Mouse (Mus musculus) lung, embryonic 16.5 days (tissue): ENCODE data around the gene Arrb2. TPM values are rescaled to one million over a fixed set of nuclear protein-coding genes. Genes with fewer than 3 reads are reported as not detected.
"Not testable (repeated sequence)": the region's sequence is repeated elsewhere in the genome, so short reads cannot be mapped to it uniquely, and the experiment has no call there.

ENCODE experiments used
- ATAC-seq: fragments of 200-750 bp; cut with Nextera tagmentation; 2 replicates; pipeline ENCODE4 v1.8.0; 2017; ENCODE audit warnings: low read depth, mild to moderate bottlenecking, moderate library complexity
- H3K27ac ChIP-seq: fragments of 300-500 bp; sonication (generic); 2 replicates; pipeline ENCODE4 v1.5.1; 2014; ENCODE audit warnings: mild to moderate bottlenecking, control low read depth, low read length
- H3K27me3 ChIP-seq: fragments of 300-500 bp; sonication (generic); 2 replicates; pipeline ENCODE4 v1.6.1; 2014; ENCODE audit warnings: low read depth, low read length, mixed read lengths; ENCODE audit not compliant: control insufficient read depth, insufficient read depth
- H3K36me3 ChIP-seq: fragments of 300-500 bp; sonication (generic); 2 replicates; pipeline ENCODE4 v1.6.1; 2014; ENCODE audit warnings: low read length; ENCODE audit not compliant: control insufficient read depth, insufficient read depth
- H3K4me1 ChIP-seq: fragments of 300-500 bp; sonication (generic); replicated peaks from 2 replicates; pipeline ENCODE4 v1.6.1; 2014; ENCODE audit warnings: low read length, mixed read lengths; ENCODE audit not compliant: control insufficient read depth, insufficient read depth
- H3K4me2 ChIP-seq: fragments of 300-500 bp; sonication (generic); 2 replicates; pipeline ENCODE4 v1.6.1; 2014; ENCODE audit warnings: low read depth, low read length, control low read depth
- H3K4me3 ChIP-seq: fragments of 300-500 bp; sonication (generic); 2 replicates; pipeline ENCODE4 v1.5.1; 2014; ENCODE audit warnings: mild to moderate bottlenecking, low read length, control low read depth
- H3K9ac ChIP-seq: fragments of 300-500 bp; sonication (generic); 2 replicates; pipeline ENCODE4 v1.6.1; 2014; ENCODE audit warnings: low read length, control low read depth
- H3K9me3 ChIP-seq: fragments of 300-500 bp; sonication (generic); 2 replicates; pipeline ENCODE4 v1.6.1; 2016; ENCODE audit warnings: low read length; ENCODE audit not compliant: control insufficient read depth
- WGBS: fragments of 180-500 bp; shearing (Covaris S2); extraction: QIAGEN DNeasy Blood & Tissue Kit; methylation state at CpG from one replicate; pipeline ENCODE4 v1.1.7; 2014; 5-methylcytosine and 5-hydroxymethylcytosine counted together
- microRNA-seq: library from miRNA; unstranded; fragments of <30 nt; microRNA quantifications from one replicate; pipeline ENCODE4, GENCODE M21; 2016
- polyA plus RNA-seq: library from polyadenylated mRNA; unstranded; fragments of >200 nt; fragmentation: Nextera tagmentation; extraction: Ambion mirVana; gene quantifications from 2 replicates; pipeline ENCODE4 v1.2.1, GENCODE M21; 2015

Gene Arrb2
- polyA plus RNA-seq, 1 experiment from 2014 or later = 15.0 TPM

- no peak overlapping the region for H3K4me2 ChIP-seq
- H3K36me3 ChIP-seq = no peaks in the 10 kb centered on the region
- no peak overlapping the region for H3K27ac ChIP-seq
- peaks cover 14% of the 10 kb centered on the region for H3K4me1 ChIP-seq
- H3K27me3 ChIP-seq = no peaks in the 10 kb centered on the region
- no peak overlapping the region for H3K9ac ChIP-seq
- no peak overlapping the region for H3K4me3 ChIP-seq
- no peak for ATAC-seq
- no peaks in the 10 kb centered on the region for H3K9me3 ChIP-seq
These were observed 40.3 kb downstream of the Arrb2 start for GRCm38 (mm10) chr11:70472716-70473115.

- not testable (repeated sequence) for H3K27me3 ChIP-seq, ATAC-seq, H3K9ac ChIP-seq, H3K9me3 ChIP-seq, H3K27ac ChIP-seq, H3K36me3 ChIP-seq, H3K4me2 ChIP-seq, H3K4me3 ChIP-seq, H3K4me1 ChIP-seq
- WGBS = 84% methylated on average over 5 of the region's 5 CpGs
These were observed 40.9 kb downstream of the Arrb2 start for GRCm38 (mm10) chr11:70473291-70473690.

- Histone ChIP-seq H3K27me3 (no peaks in the 10 kb centered on the region), H3K27ac (no peak overlapping the region), H3K4me1 (no peaks in the 10 kb centered on the region), H3K4me3 (no peak overlapping the region), H3K9ac (0 out of 2 replicates have a peak overlapping the region, but pooled peaks have one; percentile 28), H3K4me2 (no peak overlapping the region), H3K36me3 (no peaks in the 10 kb centered on the region), H3K9me3 (no peaks in the 10 kb centered on the region)
- ATAC-seq = no peak
- 47% methylated on average over 12 of the region's 12 CpGs for WGBS
These were observed 42.6 kb downstream of the Arrb2 start for GRCm38 (mm10) chr11:70474872-70475534.

- Histone ChIP-seq H3K27ac (no peak overlapping the region), H3K9me3 (no peaks in the 10 kb centered on the region), H3K9ac (no peak overlapping the region), H3K27me3 (no peaks in the 10 kb centered on the region), H3K36me3 (no peaks in the 10 kb centered on the region), H3K4me2 (no peak overlapping the region), H3K4me3 (no peak overlapping the region), H3K4me1 (no peaks in the 10 kb centered on the region)
- WGBS = 35% methylated on average over 2 of the region's 2 CpGs
- ATAC-seq = peak; percentile 56; the same call in 1 of the 2 replicates
These were observed 53.1 kb downstream of the Arrb2 start for GRCm38 (mm10) chr11:70485498-70485897.

- 30% methylated on average over 4 of the region's 4 CpGs for WGBS
- Histone ChIP-seq H3K4me2 (no peak overlapping the region), H3K4me1 (no peaks in the 10 kb centered on the region), H3K4me3 (no peak overlapping the region), H3K36me3 (no peaks in the 10 kb centered on the region), H3K27me3 (no peaks in the 10 kb centered on the region), H3K27ac (no peak overlapping the region), H3K9ac (no peak overlapping the region), H3K9me3 (no peaks in the 10 kb centered on the region; the same call in 1 of the 2 replicates)
- no peak for ATAC-seq
These were observed 55.4 kb downstream of the Arrb2 start for GRCm38 (mm10) chr11:70487816-70488215.

DNA sequence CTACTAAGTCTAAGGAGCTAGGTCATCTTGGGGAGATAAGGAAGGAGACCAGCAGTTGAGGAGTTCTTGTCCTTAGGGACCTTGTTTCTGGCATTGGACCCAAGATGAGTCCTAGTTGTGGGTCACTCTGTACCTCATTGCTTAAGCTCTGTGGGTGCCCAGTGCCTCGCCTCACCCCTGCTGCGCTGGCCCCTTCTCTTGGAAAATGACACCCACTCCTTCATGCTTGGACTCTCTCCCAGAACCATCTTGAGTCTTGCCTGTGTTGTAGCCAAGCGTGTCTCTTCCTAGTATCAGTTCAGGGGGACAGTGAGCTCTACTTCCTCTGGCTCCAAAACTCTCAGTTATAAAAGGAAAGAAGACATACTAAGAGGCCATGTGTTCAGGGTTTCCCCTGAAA lies 56.7 kb downstream of the Arrb2 start:
- Histone ChIP-seq H3K27ac (no peak overlapping the region), H3K4me1 (no peaks in the 10 kb centered on the region), H3K9me3 (no peaks in the 10 kb centered on the region; the same call in 1 of the 2 replicates), H3K4me2 (no peak overlapping the region), H3K9ac (no peak overlapping the region), H3K4me3 (no peak overlapping the region), H3K36me3 (no peaks in the 10 kb centered on the region), H3K27me3 (no peaks in the 10 kb centered on the region)
- ATAC-seq = no peak
- 70% methylated on average over 3 of the region's 3 CpGs for WGBS

- no peaks in the 10 kb centered on the region; the same call in 1 of the 2 replicates for H3K9me3 ChIP-seq
- H3K9ac ChIP-seq = no peak overlapping the region
- WGBS = 80% methylated on average over 6 of the region's 6 CpGs
- no peak overlapping the region for H3K27ac ChIP-seq
- no peaks in the 10 kb centered on the region for H3K36me3 ChIP-seq
- H3K4me2 ChIP-seq = no peak overlapping the region
- no peaks in the 10 kb centered on the region for H3K27me3 ChIP-seq
- no peaks in the 10 kb centered on the region for H3K4me1 ChIP-seq
- no peak for ATAC-seq
- no peak overlapping the region for H3K4me3 ChIP-seq
These were observed 57.2 kb downstream of the Arrb2 start for GRCm38 (mm10) chr11:70489684-70490083.

Small RNA genes lying within 50 kb of the gene (microRNA-seq; reads per million reads assigned to microRNA genes)
- not detected for gene Mir7115

Other genes with a start within 250 kb of the Arrb2 start
- 0.48 and 1.1 TPM in 2 replicates for gene Slc16a11, start 219.9 kb upstream of the Arrb2 start, polyA plus RNA-seq
- gene Slc16a13, start 211.6 kb upstream of the Arrb2 start, polyA plus RNA-seq = 6.0 and 6.9 TPM in 2 replicates
- 36.2 and 37.1 TPM in 2 replicates for gene Bcl6b, start 202.8 kb upstream of the Arrb2 start, polyA plus RNA-seq
- 163 and 167 TPM in 2 replicates for gene 0610010K14Rik, start 194.7 kb upstream of the Arrb2 start, polyA plus RNA-seq
- gene Gm21988, start 192.8 kb upstream of the Arrb2 start, polyA plus RNA-seq = 10.3 and 10.7 TPM in 2 replicates
- gene Rnasek, start 192.8 kb upstream of the Arrb2 start, polyA plus RNA-seq = 249 and 250 TPM in 2 replicates
- 6.9 and 7.8 TPM in 2 replicates for gene Alox12, start 177.3 kb upstream of the Arrb2 start, polyA plus RNA-seq
- 0.35 and 1.1 TPM in 2 replicates for gene Alox12e, start 110.0 kb upstream of the Arrb2 start, polyA plus RNA-seq
- gene Alox15, start 80.6 kb upstream of the Arrb2 start, polyA plus RNA-seq = 0.70 and 0.72 TPM in 2 replicates
- 36.3 and 37.3 TPM in 2 replicates for gene Pelp1, start 22.6 kb upstream of the Arrb2 start, polyA plus RNA-seq
- gene Med11, start 19.3 kb downstream of the Arrb2 start, polyA plus RNA-seq = 39.8 and 43.7 TPM in 2 replicates
- 0.48 and 1.0 TPM in 2 replicates for gene Zmynd15, start 26.8 kb downstream of the Arrb2 start, polyA plus RNA-seq
- gene Cxcl16, start 27.3 kb downstream of the Arrb2 start, polyA plus RNA-seq = 7.5 and 8.3 TPM in 2 replicates
- gene Tm4sf5, start 72.6 kb downstream of the Arrb2 start, polyA plus RNA-seq = 1.9 and 2.0 TPM in 2 replicates
- gene Vmo1, start 82.0 kb downstream of the Arrb2 start, polyA plus RNA-seq = 0.34 and 0.72 TPM in 2 replicates
- 0.54 and 0.73 TPM in 2 replicates for gene Gltpd2, start 86.6 kb downstream of the Arrb2 start, polyA plus RNA-seq
- 711 and 738 TPM in 2 replicates for gene Psmb6, start 92.7 kb downstream of the Arrb2 start, polyA plus RNA-seq
- gene Gm40193, start 100.3 kb downstream of the Arrb2 start, polyA plus RNA-seq = not detected in 2 replicates
- 12.5 and 13.1 TPM in 2 replicates for gene Pld2, start 107.4 kb downstream of the Arrb2 start, polyA plus RNA-seq
- gene Mink1, start 130.2 kb downstream of the Arrb2 start, polyA plus RNA-seq = 10.3 and 10.5 TPM in 2 replicates
- gene 4930544D05Rik, start 183.2 kb downstream of the Arrb2 start, polyA plus RNA-seq = not detected in 2 replicates
- 0.33 TPM in 1 of 2 replicates, not detected in the other for gene Chrne, start 186.6 kb downstream of the Arrb2 start, polyA plus RNA-seq
- gene Gp1ba, start 206.5 kb downstream of the Arrb2 start, polyA plus RNA-seq = 0.35 and 0.50 TPM in 2 replicates
- 129 and 134 TPM in 2 replicates for gene Rnf167, start 214.6 kb downstream of the Arrb2 start, polyA plus RNA-seq
- 156 and 171 TPM in 2 replicates for gene Slc25a11, start 214.8 kb downstream of the Arrb2 start, polyA plus RNA-seq
- 1,825 and 2,189 TPM in 2 replicates for gene Pfn1, start 222.0 kb downstream of the Arrb2 start, polyA plus RNA-seq
- gene Eno3, start 224.6 kb downstream of the Arrb2 start, polyA plus RNA-seq = 37.9 and 56.8 TPM in 2 replicates
- gene Spag7, start 236.8 kb downstream of the Arrb2 start, polyA plus RNA-seq = 159 and 172 TPM in 2 replicates